Mouse (Mus musculus) layer of hippocampus, postnatal 25 days (tissue): Measurements from ENCODE around the gene Wdr59. TPM values are rescaled to one million over a fixed set of nuclear protein-coding genes. Genes with fewer than 3 reads are reported as not detected.
"Not testable (repeated sequence)": the region's sequence is repeated elsewhere in the genome, so short reads cannot be mapped to it uniquely, and the experiment has no call there.

Experiments
- DNase-seq, 2 experiments: peaks; one replicate each; pipeline ENCODE4 v3.0.0; 2022; ENCODE audit warnings: mixed read lengths in 2 of 2, low spot score in 1 of 2; ENCODE audit errors: extremely low spot score in 1 of 2
- total RNA-seq, 2 experiments: library from RNA; stranded (reverse); gene quantifications; 2 replicates each; pipeline ENCODE4 v1.2.3; 2021

Wdr59 gene
- total RNA-seq, 2 experiments from 2014 or later = 23.5 to 24.8 TPM

GRCm38 (mm10) chr8:111501724-111502464 lies 20.0 kb downstream of the Wdr59 start:
- DNase-seq = no peak

DNA sequence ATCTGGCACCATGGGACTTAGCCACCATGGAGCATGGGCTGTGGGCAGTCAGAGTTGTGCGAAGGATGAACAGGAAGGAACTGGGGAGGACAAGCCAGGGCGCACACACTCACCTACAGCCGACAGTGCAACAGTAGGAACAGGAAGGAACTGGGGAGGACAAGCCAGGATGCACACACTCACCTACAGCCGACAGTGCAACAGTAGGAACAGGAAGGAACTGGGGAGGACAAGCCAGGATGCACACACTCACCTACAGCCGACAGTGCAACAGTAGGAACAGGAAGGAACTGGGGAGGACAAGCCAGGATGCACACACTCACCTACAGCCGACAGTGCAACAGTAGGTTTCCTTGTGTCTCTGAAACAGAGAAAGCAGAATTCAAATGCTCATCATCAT lies 23.6 kb downstream of the Wdr59 start:
- not testable (repeated sequence) for DNase-seq

DNA sequence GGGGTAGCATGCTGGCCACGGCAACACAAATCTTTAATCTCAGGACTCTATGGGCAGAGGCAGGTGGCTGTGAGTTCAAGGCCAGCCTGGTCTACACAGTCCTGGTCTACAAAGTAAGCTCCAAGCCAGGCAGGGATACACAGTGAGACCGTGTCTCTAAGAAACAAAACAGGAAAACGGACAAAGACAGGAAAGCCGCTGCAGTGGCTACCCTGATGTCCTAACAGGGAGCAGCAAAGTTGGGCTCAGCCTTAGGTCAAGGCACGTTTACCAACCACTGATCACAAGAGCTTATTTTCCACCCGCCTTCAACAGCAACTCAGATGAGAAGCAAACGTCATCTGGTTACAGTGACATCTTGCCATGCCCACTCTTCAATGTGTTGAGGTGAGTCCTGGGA lies 25.6 kb downstream of the Wdr59 start:
- no peak for DNase-seq

GRCm38 (mm10) chr8:111493176-111493575 lies 28.7 kb downstream of the Wdr59 start:
- no peak for DNase-seq

GRCm38 (mm10) chr8:111492508-111492907 lies 29.4 kb downstream of the Wdr59 start:
- no peak for DNase-seq

DNA sequence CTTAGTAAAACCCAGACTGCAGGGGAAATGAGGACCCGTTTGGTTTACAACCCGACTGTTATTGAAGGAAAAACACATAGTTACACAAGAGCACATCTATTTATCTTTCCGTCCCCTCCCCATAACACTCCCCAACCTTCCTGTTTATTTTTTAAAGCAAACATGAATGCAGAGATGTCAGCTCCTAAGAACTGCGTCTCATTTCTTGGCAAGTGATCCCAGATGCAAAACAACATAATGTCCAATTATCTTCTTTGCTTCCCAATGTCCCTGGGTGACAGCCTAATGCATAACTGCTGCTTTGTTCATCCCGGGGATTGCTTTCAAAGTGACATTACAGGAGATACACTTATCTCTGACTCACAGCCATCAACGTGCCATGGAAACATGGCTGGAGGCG lies 30.7 kb downstream of the Wdr59 start:
- no peak for DNase-seq

DNA sequence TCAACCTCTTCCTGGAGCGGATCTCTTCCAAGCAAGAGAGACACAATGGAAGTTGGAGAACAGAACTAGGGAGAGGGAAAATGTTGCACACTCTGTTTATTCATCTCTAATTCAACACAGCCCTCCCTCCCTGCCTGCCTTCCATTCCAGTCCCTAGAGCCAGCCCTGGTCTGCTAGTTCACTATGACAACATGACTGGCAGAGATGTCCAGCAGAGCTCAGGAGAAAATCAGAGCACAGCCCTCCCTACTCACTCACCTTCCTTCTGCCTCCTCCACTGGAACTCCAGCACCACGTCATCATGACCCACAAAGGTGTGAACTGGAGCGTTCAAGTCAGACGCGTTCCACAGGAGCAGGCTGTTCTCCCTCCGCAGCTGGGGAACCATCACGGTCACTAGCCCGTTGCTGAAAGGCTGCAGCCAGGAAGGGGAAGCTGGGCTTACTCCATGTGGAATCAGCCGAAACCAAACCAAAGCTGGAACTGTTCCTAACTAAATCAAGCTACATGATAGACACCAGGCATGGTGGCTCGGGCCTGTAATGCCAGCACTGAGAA lies 31.8 kb downstream of the Wdr59 start:
- DNase-seq = no peak

- DNase-seq = no peak
These were observed 41.2 kb downstream of the Wdr59 start for GRCm38 (mm10) chr8:111480691-111481090.

DNA sequence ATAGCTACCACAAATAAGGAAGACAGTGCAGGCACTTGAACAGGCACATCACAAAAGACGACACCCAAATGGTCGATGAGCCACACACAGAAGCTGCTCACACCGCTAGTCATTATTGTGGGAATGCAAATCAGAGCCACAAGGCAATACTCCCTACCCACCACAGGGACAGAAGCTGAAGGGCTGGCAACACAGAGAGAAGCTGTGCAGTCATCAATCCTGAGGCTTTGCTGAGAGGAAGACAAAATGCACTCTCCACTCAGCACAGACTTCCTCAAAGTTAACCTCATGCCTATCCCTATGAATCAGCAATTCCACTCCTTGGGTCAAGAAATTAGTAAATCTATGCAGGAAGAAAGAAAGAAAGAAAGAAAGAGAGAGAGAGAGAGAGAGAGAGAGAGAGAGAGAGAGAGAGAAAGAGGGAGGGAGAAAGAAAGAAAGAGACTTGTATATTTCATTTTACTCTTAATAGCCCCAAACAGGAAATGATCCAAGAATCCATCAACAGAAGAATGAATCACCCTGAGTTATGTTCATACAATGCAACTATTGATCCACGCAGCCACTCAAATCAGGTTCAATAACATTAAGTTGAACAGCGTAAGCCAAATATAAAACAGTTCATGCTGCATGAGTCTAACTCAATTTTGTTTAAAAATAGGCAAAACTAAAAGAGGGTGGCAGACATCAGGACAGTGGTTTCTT lies 44.0 kb downstream of the Wdr59 start:
- no peak for DNase-seq

DNA sequence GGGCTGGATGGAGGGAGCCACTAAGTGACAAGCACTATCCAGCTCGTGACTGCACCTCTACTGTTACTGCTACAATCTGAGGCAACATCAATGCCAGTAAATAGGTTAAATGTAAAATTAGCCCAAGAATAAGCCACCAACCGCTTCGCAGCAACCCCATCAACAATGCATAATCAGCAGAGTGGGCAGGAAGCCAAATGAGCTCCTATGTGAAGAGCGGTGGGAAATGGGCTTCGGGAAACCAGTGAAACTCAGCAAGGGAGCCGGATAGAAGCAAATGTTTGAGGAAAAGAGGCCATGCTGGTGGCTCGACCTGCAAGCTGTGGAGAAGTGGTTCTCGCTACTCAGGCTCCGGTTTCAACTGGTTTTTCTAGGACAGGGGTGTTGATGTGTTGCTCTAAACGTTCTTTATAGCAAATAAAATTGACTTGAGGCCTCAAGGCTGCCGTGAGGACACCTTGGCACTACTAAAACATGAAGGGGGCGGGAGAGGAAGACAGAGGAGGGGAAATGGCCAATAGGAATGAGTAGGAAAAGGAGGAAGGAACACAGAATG lies 50.3 kb downstream of the Wdr59 start:
- DNase-seq = no peak

DNA sequence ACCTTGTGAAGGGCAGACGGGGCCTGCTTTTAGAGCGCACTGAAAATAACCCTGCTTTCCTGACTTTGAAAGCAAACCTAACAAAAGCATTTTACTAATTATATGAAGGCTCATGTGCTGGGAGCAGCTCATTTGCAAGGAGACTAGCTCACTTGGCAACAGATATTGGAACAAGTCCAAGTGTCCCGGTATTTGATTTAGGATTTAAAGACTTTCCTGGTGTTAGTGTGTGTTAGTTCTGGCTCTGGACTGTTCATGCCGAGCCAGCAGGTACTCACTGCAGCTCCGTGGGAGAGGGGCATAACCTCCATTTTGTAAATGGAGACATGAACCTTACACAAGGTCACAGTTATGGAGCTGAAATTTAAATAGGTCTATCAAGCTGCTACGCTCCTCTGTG lies 52.9 kb downstream of the Wdr59 start:
- no peak for DNase-seq

- no peak for DNase-seq
These were observed 56.6 kb downstream of the Wdr59 start for GRCm38 (mm10) chr8:111465341-111465740.

- no peak for DNase-seq
These were observed 57.4 kb downstream of the Wdr59 start for GRCm38 (mm10) chr8:111464526-111464925.

GRCm38 (mm10) chr8:111449671-111450070 lies 72.2 kb downstream of the Wdr59 start:
- no peak for DNase-seq

GRCm38 (mm10) chr8:111445960-111446660 lies 75.8 kb downstream of the Wdr59 start:
- no peak for DNase-seq

GRCm38 (mm10) chr8:111445558-111445957 lies 76.3 kb downstream of the Wdr59 start:
- no peak for DNase-seq

- DNase-seq = no peak
These were observed 77.6 kb downstream of the Wdr59 start for GRCm38 (mm10) chr8:111444245-111444644.

GRCm38 (mm10) chr8:111439189-111439588 lies 82.7 kb downstream of the Wdr59 start:
- DNase-seq = peak; percentile 53 to 85

DNA sequence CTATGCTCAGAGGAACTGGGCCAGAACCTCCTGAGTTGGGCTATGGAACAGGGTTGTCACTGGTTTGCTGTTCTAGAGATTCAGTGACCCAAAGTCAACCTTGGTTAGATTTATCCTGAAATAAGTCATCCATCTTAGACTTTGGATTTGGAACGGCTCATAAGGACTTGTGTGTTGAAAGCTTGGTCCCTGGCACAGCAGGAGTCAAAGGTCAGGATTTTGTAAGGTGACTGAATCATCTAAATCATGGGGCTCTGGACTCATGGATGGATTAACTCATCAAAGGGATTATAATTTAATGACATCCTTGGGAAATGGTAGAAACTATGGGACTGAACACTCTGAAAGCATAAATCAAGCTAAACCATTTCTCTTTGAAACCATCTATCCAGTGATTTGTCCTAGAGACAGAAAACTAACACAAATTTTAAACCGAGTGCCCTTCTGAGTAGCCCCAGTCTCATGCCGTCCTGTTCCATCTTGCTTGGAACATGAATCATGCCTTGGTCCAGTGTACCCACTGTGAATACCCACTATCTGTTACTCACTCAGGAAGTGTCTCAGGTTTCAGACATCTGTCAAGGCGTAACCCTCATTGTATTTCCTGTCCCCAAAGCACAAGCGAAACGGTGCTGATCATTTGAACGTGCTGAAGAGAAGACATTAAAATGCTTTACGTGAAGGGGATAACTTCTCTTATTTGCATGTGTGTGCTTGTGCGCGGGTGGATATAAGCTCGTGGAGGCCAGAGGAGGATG lies 86.6 kb downstream of the Wdr59 start:
- no peak for DNase-seq

DNA sequence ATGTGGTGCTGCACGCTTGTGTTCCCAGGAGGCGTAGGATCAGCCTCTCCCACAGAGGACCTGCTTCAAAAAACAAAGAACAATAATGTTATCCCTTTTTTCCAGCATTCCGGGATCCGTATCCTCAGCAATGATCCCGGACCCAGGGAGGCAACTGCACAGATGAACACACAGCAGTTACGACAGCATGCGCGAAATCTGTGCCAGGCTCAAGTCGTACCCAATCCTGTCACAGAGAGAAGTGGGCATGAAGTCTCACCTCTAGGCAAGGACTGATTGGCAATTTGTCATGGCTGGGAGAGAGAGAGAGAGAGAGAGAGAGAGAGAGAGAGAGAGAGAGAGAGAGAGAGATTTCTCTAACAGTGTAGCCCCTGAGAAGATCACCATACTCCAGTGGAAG lies 97.2 kb downstream of the Wdr59 start:
- peak in 1 of 2 experiments; percentile 11 for DNase-seq
